Mouse (Mus musculus): ENCODE data around the gene Ptprq.

The Ptprq gene

GRCm38 (mm10) chr10:107628104-107628503, 91.7 kb downstream of the Ptprq start:
- no peak for DNase-seq

DNA sequence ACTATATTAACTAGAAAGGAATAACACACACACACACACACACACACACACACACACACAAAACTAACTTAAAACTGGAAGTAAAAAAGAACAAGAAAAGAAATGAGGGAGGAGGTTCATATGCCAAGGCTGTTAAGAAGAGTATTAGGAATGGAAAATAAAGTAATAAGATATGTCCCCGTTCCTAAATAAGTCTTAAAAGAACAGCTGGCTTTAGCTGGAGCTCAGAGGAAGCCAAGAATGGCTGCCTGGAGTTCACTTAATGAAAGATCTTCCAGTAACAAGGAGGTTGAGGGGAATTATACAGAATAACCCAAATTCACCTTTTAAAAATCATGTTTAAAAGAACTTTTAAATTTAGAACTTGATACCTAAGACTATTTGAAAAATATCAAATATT, 93.2 kb downstream of the Ptprq start:
- peak; percentile 10 for DNase-seq

- DNase-seq, result no peak
Observed at GRCm38 (mm10) chr10:107624211-107624610, 95.6 kb downstream of the Ptprq start.

GRCm38 (mm10) chr10:107615460-107615859, 104.4 kb downstream of the Ptprq start:
- DNase-seq, result no peak

DNA sequence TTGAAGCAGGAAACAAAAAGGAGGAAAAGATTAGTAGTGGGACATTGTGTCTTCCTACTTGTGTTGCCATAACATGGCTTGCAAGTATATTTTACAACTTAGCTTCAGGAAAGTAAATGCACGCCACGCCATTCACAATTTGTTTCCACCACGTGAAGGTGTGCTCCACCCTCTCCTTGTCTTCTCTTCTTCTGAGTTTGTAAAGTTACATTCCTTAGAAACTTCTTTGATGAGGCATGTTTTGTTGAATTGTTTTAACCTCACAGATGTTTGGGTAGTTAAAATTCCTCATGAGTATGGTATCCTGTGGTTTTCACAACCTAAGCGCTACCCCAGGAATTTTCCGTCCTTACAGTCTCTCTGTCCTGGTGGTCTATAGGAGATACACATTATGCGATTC, 118.5 kb downstream of the Ptprq start:
- DNase-seq, result no peak

GRCm38 (mm10) chr10:107583360-107583759, 136.5 kb downstream of the Ptprq start:
- no peak for DNase-seq

GRCm38 (mm10) chr10:107569044-107569443, 150.8 kb downstream of the Ptprq start:
- DNase-seq, result no peak

DNA sequence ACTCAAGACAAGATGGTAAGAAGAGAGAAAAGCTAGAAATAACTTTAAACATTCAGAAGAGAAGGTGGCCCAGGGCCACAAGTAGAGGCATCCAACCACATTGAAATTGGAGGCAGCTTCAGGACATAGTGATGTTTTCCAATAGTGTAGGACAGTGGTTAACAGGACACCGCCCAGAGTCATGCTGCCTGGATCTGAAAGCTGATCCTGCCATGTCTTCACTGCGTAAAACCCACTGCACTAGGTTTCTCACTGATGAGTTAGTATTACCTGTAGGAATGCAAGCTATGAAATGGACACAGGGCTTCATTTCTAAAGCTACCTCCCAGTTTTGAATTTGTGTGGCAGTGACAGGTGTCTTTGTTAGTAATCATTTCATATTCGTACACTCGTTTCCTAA, 151.6 kb downstream of the Ptprq start:
- no peak for DNase-seq

- no peak for DNase-seq
Observed at GRCm38 (mm10) chr10:107562875-107563274, 157.0 kb downstream of the Ptprq start.

DNA sequence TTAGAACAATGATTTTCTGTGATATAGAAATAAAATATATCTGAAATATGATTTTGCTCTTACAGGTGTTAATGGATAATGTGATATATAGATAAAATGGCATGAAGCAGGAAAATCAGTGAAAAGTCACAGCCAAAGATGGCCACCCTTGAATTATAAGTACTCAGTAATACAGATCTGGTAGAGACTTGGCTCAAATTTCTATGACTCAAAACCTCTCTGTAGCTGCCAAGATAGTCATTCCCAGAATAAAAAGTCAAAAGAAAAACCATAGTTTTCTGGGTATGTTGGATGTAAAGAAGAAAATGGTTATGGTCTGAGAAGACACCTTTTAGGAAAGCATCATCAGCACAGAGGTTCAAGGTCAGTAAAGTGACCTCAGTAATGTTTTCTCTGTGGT, 159.0 kb downstream of the Ptprq start:
- no peak for DNase-seq

- DNase-seq, result no peak
Observed at GRCm38 (mm10) chr10:107543026-107543425, 176.8 kb downstream of the Ptprq start.

DNA sequence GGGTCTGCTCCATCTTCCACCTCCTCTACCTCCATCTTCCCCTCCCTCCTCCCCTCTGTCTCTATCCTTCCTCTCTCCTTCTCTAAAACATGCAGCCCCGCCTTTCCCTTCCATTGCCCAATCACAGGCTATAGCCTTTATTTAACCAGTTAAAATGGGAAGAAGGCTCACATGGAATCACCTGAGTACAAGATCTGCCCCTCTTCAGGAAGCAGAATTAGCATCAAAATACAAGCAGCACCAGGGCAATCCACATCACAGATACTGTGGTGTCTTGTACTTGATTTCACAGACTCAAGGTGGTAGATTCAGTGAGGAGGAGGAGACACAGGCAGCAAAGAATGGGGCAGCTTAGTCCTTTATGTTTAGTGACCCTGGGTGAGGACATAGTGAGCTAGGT, 191.1 kb downstream of the Ptprq start:
- DNase-seq, result no peak

DNA sequence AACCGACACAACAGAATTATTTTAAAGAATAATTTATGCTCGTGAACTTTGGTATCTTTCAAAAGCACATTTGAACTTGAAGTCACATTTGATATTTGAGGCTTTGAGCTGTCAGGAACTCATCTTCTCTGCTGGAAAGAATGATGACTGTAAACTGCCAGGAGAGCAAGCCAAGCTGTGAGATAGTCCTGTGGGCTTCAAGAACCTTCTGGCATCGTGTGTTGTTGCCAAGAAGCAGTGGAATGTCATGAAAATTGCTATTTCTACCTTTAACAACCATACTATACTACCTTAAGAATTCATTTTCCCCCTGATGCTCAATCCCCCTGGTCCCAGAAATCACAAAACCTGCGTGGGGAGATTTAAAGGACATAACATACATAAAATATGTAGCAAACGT, 200.6 kb downstream of the Ptprq start:
- no peak for DNase-seq

GRCm38 (mm10) chr10:107516641-107517040, 203.2 kb downstream of the Ptprq start:
- DNase-seq, result peak; percentile 14

GRCm38 (mm10) chr10:107514735-107515134, 205.1 kb downstream of the Ptprq start:
- DNase-seq, result no peak

GRCm38 (mm10) chr10:107506397-107506796, 213.5 kb downstream of the Ptprq start:
- no peak for DNase-seq

DNA sequence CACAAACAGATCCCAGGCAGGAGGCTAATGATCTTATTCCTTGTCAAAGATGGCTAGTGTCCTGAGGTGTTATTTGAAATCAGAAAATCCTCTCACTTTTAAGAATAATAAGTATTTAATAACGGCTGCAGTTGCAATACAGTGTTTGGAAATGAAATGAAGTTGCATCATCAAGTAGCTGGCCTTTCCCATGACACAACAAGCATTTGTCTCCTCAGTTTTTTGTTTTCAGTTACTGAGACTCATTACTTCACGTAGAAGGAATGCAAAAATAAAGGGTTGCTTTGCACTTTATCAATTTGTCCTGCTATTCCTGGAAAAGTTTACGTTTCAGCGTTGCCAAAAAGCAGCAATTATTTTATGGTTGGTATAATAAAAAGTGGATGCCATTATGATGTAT, 216.4 kb downstream of the Ptprq start:
- peak; percentile 13 for DNase-seq

DNA sequence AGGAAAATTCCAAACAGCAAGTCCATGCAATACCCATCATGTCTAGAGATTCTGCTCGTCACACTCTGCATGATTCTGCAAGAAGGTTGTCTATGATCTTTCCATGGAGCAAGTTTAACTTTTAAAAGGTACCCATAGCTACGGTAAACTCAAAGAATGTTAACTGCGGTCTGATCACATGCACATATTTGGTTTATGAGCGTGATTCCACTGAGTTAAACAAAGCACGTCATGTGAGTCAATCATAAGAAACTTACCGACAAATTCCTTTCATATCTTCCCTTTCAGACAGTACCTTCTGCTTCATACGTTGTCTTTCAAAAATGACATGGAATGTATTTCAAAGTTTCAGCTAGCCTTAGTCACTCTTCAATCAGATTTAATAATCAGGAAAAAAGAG, 217.7 kb downstream of the Ptprq start:
- no peak for DNase-seq

DNA sequence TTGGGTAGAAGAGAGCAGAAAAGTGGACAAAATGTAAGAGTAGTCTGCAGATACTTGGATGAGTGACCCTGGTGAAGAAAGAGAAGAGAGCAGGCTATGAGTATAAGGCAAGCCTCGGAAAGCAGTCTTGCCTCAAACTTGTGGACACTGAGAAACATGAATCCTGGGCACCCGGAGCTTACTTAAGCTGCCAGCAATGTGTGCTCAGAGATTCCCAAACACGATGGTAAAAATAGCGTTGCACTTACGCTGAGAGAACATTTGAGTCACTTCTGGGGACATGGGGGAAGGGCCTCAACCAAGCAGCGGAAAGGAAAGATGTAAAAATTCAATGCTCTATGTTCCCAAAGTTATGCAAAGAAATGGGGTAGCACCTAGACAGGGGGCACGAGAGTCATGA, 220.2 kb downstream of the Ptprq start:
- DNase-seq, result no peak

GRCm38 (mm10) chr10:107496402-107496801, 223.4 kb downstream of the Ptprq start:
- DNase-seq, result no peak

DNA sequence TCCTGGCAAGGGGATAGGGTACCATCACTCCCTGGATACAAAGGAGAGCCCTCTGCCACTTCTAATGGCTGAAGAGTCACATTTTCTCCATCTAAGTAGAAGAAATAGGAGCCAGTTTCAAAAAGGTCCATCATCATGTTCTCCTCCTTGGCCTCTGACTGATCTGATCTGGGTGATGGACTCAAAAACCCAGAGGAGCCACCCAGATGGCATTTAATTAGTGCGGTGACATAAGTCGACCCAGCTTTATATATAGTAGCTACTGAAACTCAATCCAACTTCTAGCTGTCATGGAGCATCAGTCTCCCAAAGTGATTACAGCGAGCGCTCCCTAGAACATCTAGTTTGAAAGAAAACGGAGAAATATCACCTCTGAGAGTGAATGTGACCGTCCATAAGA, 225.3 kb downstream of the Ptprq start, which contains the start of gene Myf6:
Gene Myf6, minus strand, starts transcription at position 170 of the 400 bp plus-strand sequence.
- no peak for DNase-seq

DNA sequence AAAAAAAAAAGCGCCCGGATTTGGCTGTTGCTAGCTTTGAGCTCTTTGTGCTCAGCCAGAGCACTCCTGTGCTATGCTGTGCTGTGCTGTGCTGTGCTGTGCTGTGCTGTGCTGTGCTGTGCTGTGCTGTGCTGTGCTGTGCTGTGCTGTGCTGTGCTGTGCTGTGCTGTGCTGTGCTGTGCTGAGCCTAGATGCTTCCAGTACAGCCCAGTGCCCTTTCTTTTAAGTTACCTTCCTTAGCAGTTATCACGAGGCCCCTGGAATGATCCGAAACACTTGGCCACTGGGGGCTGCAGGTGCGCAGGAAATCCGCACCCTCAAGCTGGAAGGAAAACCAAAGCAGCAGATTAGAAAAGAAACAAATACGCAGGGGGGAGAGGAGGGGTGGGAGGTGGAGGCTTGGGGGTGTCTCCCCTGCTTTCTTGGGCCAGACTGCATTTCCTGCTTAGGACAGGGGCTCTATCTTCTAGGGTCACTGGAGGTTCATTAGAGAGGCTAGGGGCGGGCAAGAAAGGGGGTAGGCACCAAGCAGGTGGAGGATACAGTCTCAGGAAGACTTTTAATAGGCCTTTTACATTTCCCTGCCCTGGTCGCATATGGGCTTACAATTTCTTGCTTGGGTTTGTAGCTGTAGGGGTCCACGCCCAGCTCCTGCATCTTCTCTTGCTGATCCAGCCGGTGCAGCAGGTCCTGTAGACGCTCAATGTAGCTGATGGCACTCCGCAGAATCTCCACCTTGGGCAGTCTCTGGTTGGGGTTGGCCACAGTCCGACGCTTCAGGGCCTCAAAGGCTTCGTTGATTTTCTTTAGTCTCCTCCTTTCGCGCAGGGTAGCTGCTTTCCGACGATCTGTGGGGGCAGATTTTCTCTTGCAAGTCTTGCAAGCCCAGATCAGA, 226.0 kb downstream of the Ptprq start:
- DNase-seq, result no peak

GRCm38 (mm10) chr10:107492867-107493579, 226.8 kb downstream of the Ptprq start:
- DNase-seq, result no peak

- no peak for DNase-seq
Observed at GRCm38 (mm10) chr10:107488654-107489315, 231.1 kb downstream of the Ptprq start.
